Mouse (Mus musculus): Measurements from ENCODE around the gene Epor. TPM values are rescaled to one million over a fixed set of nuclear protein-coding genes. Genes with fewer than 3 reads are reported as not detected.

Epor gene
- polyA plus RNA-seq (2017; shearing (Covaris generic)): not detected

DNA sequence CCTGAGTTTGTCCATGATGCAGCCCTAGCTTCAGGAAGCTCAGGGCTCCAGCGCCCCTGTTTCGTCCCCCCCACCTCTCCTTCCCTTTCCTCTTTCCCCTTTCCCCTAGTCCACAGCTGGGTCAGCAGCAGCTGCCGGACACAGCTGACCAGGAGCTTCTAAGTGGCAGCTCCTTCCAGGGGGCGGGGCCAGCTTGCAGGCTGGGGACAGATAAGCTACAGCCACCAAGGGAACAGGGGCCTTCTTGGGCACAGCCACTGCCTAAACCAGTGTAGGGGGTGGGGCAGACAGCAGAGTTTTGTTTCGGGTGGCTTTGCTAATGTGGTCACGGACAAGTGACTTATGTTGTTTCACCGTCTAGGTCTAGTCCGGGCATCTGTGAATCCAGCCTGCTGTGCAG, at the start of gene Epor:
TSS of gene Epor (minus strand) at position 90 of the 400 bp plus-strand sequence.

DNA sequence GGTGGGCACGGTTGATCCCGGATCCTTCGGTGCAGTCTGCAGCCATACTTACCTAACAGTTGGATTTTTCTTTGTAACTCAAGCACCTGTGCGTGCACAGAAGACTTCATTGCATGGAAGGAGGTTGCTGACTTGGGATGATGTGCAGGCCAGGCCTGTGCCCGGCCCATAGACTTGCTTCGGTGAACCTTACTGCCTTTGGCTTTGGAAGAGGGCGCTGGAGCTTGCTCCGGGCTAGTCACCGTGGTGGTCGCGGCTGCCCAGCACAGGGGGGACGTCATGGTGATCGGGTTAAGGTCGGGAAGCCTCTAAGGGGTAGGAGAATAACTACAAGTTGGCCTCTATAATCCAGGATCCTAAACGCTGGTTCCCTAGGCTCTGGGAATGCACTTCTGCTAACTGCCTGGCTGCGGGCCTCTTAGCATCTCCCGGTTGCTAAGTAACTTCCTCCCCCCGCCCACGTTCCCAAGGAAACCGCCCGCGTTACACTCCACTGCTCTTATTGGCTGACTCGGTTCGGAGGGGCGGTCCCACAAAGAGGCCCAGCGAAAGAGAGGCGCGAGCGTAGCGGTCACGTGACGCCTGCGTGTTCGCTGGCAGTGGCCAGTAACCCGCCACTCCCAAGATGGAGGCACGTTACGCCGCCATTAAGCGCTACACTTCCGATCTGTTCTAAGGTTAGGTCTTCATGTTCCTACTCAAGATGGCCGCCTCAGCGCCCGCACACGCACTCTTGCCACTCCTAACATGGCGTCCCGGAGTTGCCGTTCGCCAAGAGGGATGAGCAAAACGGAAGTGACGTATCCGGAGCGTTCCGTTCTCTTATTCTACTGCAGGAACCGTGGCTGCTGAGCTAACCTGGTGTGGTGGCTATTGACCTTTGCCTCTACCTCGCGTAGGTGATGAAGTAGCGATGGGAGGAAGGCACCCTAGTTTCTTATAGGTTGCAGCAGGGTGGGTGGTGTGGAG, 39.2 kb upstream of the Epor start, which contains the start of the genes Ccdc151 and Prkcsh:
TSS of gene Ccdc151 (minus strand) at position 441 of the 969 bp plus-strand sequence.
TSS of gene Prkcsh (plus strand) at position 613 of the 969 bp plus-strand sequence.

DNA sequence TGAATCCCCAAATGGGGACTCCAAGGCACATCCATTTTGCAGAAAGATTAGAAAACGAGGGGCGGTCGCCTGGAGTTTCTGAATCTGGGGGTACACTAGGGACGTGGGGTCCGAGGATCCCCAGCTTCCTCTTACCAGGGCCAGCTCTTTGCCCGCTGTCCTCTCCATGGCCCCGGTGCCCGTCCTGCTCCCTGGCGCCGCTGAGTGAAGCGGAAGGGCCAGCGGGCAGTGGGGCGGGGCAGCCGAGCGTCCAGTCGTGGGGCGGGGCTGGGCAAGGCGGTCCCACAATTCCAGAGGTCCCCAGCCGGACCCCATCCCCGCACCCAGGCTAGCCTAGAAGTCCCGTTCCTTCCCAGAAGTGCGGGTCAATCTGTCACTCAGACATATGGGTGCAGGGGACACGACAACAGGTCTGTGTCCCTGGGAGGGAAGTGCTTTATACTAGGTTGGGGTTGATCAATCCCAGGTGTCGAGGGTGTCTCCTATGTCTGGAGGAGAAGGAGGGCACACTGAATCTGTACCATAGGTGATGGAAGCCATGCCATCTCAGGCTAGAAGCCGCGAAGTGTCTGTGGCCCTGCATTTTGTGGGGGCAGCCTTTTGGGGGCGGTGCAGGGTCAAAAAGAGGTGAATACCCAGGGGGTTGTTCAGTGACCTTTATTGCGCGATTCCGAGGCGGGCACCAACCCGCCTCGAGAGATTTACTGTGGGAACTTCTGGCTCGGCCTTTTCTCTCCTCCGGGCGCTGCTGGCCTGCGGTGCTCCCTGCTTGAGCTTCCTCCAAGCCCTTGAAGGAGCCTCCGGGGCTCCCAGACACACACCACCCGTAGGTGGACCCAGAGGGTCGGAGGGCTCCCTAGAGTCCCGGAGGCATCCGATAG, 26.2 kb upstream of the Epor start, which contains the start of gene Rgl3:
TSS of gene Rgl3 (minus strand) at position 217 of the 881 bp plus-strand sequence.

DNA sequence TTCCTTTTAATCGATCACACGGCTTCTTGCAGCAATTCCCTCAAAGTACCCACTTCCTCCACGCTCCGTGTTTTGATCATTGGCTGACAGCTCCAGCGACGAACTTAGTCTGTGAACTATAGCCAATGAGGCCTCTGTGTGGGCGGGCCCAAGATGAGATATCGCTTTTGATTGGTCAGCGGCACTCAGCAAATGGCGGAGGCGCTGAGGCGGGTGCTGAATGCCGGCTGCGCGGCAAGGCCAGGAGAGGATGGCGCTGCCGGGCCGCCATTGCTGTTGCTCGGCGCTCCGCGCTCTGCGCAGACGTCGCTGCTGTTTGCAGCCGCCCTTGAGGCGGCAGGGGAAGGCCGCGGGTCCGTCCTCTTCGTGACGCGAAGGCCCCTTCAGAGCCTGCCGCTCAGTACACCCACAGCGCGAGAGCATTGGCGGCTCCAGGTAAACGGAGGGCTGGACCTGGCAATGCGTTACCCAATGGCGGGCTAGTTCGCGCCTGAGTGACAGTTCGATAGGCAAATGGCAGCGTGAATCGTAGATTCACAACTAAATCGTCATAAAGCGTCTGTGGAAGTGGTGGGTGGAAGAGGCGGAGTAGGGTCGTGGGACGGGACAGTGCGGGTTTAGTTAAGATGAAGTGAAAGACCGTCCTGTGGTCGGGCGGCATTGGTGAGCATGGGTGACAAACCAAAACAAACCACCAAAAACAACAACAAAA, 7.6 kb downstream of the Epor start, which contains the start of gene Swsap1:
TSS of gene Swsap1 (plus strand) at position 186 of the 712 bp plus-strand sequence.

DNA sequence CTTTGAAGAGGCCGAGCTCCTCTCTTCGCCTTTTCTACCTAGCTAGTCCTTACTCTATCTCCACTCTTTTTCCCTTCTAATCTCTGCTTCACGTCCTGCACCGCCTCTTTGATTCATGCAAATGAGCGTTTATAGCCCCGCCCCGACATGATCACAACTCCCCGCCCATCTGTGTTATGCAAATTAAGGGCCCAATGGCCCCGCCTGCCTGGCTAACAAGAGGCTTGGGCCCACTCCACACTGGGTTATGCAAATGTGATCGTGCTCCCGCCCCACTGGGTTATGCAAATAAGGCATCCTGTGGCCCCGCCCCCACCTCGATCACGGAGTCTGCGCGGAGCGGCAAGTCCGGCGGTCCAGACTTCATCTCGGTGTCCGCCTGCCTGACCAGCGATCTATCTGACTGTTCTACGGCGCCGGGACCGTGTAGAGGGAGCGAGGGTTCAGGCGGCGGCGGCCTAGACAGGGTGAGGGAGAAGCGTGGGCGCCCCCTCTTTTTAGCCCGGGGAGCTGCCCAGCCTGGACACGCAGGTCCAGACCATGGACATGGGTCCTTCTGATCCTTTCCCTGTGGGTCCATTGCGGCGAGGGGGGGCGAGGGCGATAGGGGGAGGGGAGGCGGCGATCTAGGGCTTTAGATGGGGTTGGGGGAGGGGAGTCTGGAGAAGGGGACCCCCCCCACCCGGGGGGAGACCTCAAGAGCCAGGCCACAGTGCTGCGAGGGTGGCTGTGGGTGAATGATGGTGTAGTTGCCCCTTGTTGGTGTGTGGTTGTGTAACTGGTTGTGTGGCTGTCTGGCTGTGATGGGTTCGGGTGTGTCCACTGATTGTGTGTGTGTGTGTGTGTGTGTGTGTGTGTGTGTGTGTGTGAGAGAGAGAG, 26.4 kb downstream of the Epor start, which contains the start of gene Plppr2:
TSS of gene Plppr2 (plus strand) at position 342 of the 879 bp plus-strand sequence.

DNA sequence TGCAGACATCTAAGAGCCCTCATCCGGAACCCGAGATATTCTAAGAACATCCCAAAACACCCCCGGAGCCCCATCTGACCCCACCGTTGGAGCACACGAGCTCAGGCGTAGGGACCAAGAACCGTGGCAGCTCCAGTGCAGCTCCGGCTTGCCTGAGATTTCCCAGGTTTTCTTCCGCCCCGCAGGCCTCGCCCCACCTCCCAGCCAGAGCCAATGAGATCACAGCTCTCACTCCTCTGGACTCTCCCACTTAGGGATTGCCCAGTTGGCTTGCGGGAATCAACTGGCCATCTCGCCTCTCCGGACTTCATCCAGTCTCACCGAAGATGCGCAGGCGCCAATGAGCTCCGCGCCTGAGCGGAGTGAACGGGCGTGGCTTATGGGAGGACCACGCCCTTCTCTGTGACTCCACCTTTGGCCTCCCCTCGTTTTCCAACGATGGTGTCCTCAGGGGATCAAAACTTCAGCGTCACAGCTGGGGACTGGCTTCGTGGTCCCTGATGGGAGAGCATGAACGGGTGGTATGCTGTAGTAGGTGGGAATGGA, 36.0 kb downstream of the Epor start, which contains the start of the genes Ccdc159 and Tmem205:
TSS of gene Ccdc159 (plus strand) at position 264 of the 546 bp plus-strand sequence.
TSS of gene Tmem205 (minus strand) at position 349 of the 546 bp plus-strand sequence.

DNA sequence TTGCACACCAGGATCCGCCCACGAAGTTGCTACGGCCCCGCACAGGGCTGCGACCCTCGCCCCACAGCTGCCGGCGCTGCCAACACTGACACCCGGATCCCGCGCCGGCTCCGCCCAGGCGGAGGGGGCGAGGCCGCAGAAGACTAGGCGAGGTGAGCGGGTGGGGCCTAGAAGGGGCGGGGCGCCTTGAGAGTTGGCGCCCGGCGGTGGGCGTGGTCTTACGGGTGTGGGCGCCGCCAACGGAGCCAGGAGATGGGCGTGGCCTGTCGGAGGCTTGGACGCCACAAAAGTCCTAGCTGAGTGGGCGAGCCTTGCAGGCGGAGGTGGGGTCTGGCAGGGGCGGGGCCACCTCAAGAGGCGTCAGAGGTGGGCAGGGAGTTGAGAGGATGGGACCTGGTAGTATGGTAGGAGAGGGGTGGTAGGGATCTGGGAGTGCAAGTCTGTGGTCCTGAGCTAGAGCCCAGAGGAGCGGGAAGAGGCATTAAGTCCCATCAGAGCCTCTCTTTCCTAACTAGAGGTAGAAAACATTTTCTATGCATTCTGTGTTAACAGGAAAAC, 45.2 kb downstream of the Epor start, which contains the start of gene Rab3d:
TSS of gene Rab3d (minus strand) at position 158 of the 558 bp plus-strand sequence.

Other genes starting within 250 kb of the Epor start
- 47.5 TPM for gene Ldlr, start 240.0 kb downstream of the Epor start, polyA plus RNA-seq (2017; shearing (Covaris generic))
- gene Spc24, start 203.2 kb downstream of the Epor start, polyA plus RNA-seq (2017; shearing (Covaris generic)): 1.4 TPM
- not detected for gene Kank2, start 164.8 kb downstream of the Epor start, polyA plus RNA-seq (2017; shearing (Covaris generic))
- not detected for gene Angptl8, start 128.0 kb downstream of the Epor start, polyA plus RNA-seq (2017; shearing (Covaris generic))
- 9.7 TPM for gene Dock6, start 110.9 kb downstream of the Epor start, polyA plus RNA-seq (2017; shearing (Covaris generic))
- 8.0 TPM for gene Rab3d, start 45.3 kb downstream of the Epor start, polyA plus RNA-seq (2017; shearing (Covaris generic))
- gene Ccdc159, start 36.0 kb downstream of the Epor start, polyA plus RNA-seq (2017; shearing (Covaris generic)): not detected
- 0.90 TPM for gene Tmem205, start 36.0 kb downstream of the Epor start, polyA plus RNA-seq (2017; shearing (Covaris generic))
- 1.9 TPM for gene Plppr2, start 26.5 kb downstream of the Epor start, polyA plus RNA-seq (2017; shearing (Covaris generic))
- gene Swsap1, start 7.8 kb downstream of the Epor start, polyA plus RNA-seq (2017; shearing (Covaris generic)): 4.7 TPM
- not detected for gene Rgl3, start 25.9 kb upstream of the Epor start, polyA plus RNA-seq (2017; shearing (Covaris generic))
- not detected for gene Ccdc151, start 39.1 kb upstream of the Epor start, polyA plus RNA-seq (2017; shearing (Covaris generic))
- 60.3 TPM for gene Prkcsh, start 39.3 kb upstream of the Epor start, polyA plus RNA-seq (2017; shearing (Covaris generic))
- 0.12 TPM for gene Elavl3, start 88.5 kb upstream of the Epor start, polyA plus RNA-seq (2017; shearing (Covaris generic))
- gene Gm49318, start 107.8 kb upstream of the Epor start, polyA plus RNA-seq (2017; shearing (Covaris generic)): not detected
- 24.9 TPM for gene Zfp653, start 107.9 kb upstream of the Epor start, polyA plus RNA-seq (2017; shearing (Covaris generic))
- 26.0 TPM for gene Ecsit, start 121.9 kb upstream of the Epor start, polyA plus RNA-seq (2017; shearing (Covaris generic))
- gene Cnn1, start 135.7 kb upstream of the Epor start, polyA plus RNA-seq (2017; shearing (Covaris generic)): not detected
- gene Elof1, start 153.7 kb upstream of the Epor start, polyA plus RNA-seq (2017; shearing (Covaris generic)): 26.1 TPM
- gene Acp5, start 172.2 kb upstream of the Epor start, polyA plus RNA-seq (2017; shearing (Covaris generic)): 159 TPM
- 10.1 TPM for gene Pigyl, start 193.3 kb upstream of the Epor start, polyA plus RNA-seq (2017; shearing (Covaris generic))
- gene Zfp872, start 224.6 kb upstream of the Epor start, polyA plus RNA-seq (2017; shearing (Covaris generic)): not detected